Mouse (Mus musculus) stomach, embryonic 15.5 days (tissue): ENCODE measurements around the gene Dpy19l3. TPM values are rescaled to one million over a fixed set of nuclear protein-coding genes. Genes with fewer than 3 reads are reported as not detected.
A peak's percentile ranks its signal among the peaks of the same experiment; 100 is the strongest.

Source experiments
- ATAC-seq: fragments of 200-750 bp; cut with Nextera tagmentation; 2 replicates; pipeline ENCODE4 v1.8.0; 2017; ENCODE audit warnings: low read depth, moderate number of reproducible peaks, moderate TSS enrichment; ENCODE audit not compliant: insufficient read depth, low FRiP score
- H3K27ac ChIP-seq: fragments of 300-500 bp; sonication (generic); 2 replicates; pipeline ENCODE4 v1.5.1; 2015; ENCODE audit warnings: mild to moderate bottlenecking, inconsistent platforms
- H3K27me3 ChIP-seq: fragments of 300-500 bp; sonication (generic); replicated peaks from 2 replicates; pipeline ENCODE4 v1.6.1; 2015; ENCODE audit warnings: inconsistent platforms
- H3K36me3 ChIP-seq: fragments of 300-500 bp; sonication (generic); 2 replicates; pipeline ENCODE4 v1.6.1; 2015; ENCODE audit warnings: inconsistent platforms
- H3K4me1 ChIP-seq: fragments of 300-500 bp; sonication (generic); 2 replicates; pipeline ENCODE4 v1.6.1; 2015; ENCODE audit warnings: inconsistent platforms
- H3K4me2 ChIP-seq: fragments of 300-500 bp; sonication (generic); 2 replicates; pipeline ENCODE4 v1.6.1; 2015; ENCODE audit warnings: mild to moderate bottlenecking, inconsistent platforms
- H3K4me3 ChIP-seq: fragments of 300-500 bp; sonication (generic); replicated peaks from 2 replicates; pipeline ENCODE4 v1.5.1; 2015; ENCODE audit warnings: inconsistent platforms
- H3K9ac ChIP-seq: fragments of 300-500 bp; sonication (generic); 2 replicates; pipeline ENCODE4 v1.6.1; 2015; ENCODE audit warnings: inconsistent platforms
- H3K9me3 ChIP-seq: fragments of 300-500 bp; sonication (generic); 2 replicates; pipeline ENCODE4 v1.6.1; 2016; ENCODE audit warnings: inconsistent platforms
- WGBS: fragments of 180-500 bp; shearing (Covaris S2); methylation state at CpG from one replicate; pipeline ENCODE4 v1.1.7; 2015; 5-methylcytosine and 5-hydroxymethylcytosine counted together
- polyA plus RNA-seq: library from polyadenylated mRNA; unstranded; fragments of >200 nt; fragmentation: Nextera tagmentation; extraction: Ambion mirVana; gene quantifications from 2 replicates; pipeline ENCODE4 v1.2.1, GENCODE M21; 2015

Dpy19l3 gene
- polyA plus RNA-seq, 1 experiment from 2014 or later: 21.1 TPM

- Histone ChIP-seq H3K9ac (no peak overlapping the region), H3K36me3 (no peaks in the 10 kb centered on the region), H3K9me3 (no peaks in the 10 kb centered on the region), H3K4me3 (no peak overlapping the region), H3K27ac (no peak overlapping the region), H3K4me1 (0 out of 2 replicates have a peak, but pooled peaks cover 3% of the 10 kb centered on the region), H3K27me3 (no peaks in the 10 kb centered on the region), H3K4me2 (peak overlapping the region; percentile 26; the same call in 1 of the 2 replicates)
- no peak for ATAC-seq
- WGBS: 60% methylated on average over 11 of the region's 11 CpGs
Measured at GRCm38 (mm10) chr7:35686216-35686615, 68.0 kb downstream of the Dpy19l3 start.

- no peak overlapping the region for H3K9ac ChIP-seq
- 0 out of 2 replicates have a peak, but pooled peaks cover 3% of the 10 kb centered on the region for H3K4me1 ChIP-seq
- ATAC-seq: no peak
- H3K27ac ChIP-seq: no peak overlapping the region
- no peak overlapping the region for H3K4me2 ChIP-seq
- H3K36me3 ChIP-seq: no peaks in the 10 kb centered on the region
- no peaks in the 10 kb centered on the region for H3K9me3 ChIP-seq
- 86% methylated on average over 6 of the region's 6 CpGs for WGBS
- no peak overlapping the region for H3K4me3 ChIP-seq
- no peaks in the 10 kb centered on the region for H3K27me3 ChIP-seq
Measured at GRCm38 (mm10) chr7:35683409-35684122, 70.7 kb downstream of the Dpy19l3 start.

- H3K27me3 ChIP-seq: no peaks in the 10 kb centered on the region
- no peak overlapping the region for H3K27ac ChIP-seq
- H3K4me2 ChIP-seq: no peak overlapping the region
- no peaks in the 10 kb centered on the region for H3K36me3 ChIP-seq
- 76% methylated on average over 3 of the region's 3 CpGs for WGBS
- 0 out of 2 replicates have a peak, but pooled peaks cover 3% of the 10 kb centered on the region for H3K4me1 ChIP-seq
- H3K4me3 ChIP-seq: no peak overlapping the region
- H3K9me3 ChIP-seq: no peaks in the 10 kb centered on the region
- H3K9ac ChIP-seq: no peak overlapping the region
- ATAC-seq: no peak
Measured at GRCm38 (mm10) chr7:35681559-35681958, 72.7 kb downstream of the Dpy19l3 start.

GRCm38 (mm10) chr7:35678976-35679375, 75.3 kb downstream of the Dpy19l3 start:
- H3K9me3 ChIP-seq: no peaks in the 10 kb centered on the region
- H3K36me3 ChIP-seq: no peaks in the 10 kb centered on the region
- WGBS: 63% methylated on average over 4 of the region's 4 CpGs
- no peak overlapping the region for H3K9ac ChIP-seq
- H3K4me1 ChIP-seq: no peaks in the 10 kb centered on the region
- no peak overlapping the region for H3K4me2 ChIP-seq
- ATAC-seq: no peak
- H3K27me3 ChIP-seq: no peaks in the 10 kb centered on the region
- no peak overlapping the region for H3K4me3 ChIP-seq
- no peak overlapping the region for H3K27ac ChIP-seq

GRCm38 (mm10) chr7:35668066-35669041, 85.9 kb downstream of the Dpy19l3 start:
- Histone ChIP-seq H3K27me3 (no peaks in the 10 kb centered on the region), H3K4me2 (no peak overlapping the region), H3K4me3 (no peak overlapping the region), H3K9ac (no peak overlapping the region), H3K27ac (no peak overlapping the region), H3K9me3 (no peaks in the 10 kb centered on the region), H3K4me1 (no peaks in the 10 kb centered on the region), H3K36me3 (no peaks in the 10 kb centered on the region)
- 63% methylated on average over 18 of the region's 18 CpGs for WGBS
- no peak for ATAC-seq

- no peak for ATAC-seq
- H3K4me1 ChIP-seq: no peaks in the 10 kb centered on the region
- H3K9ac ChIP-seq: no peak overlapping the region
- no peak overlapping the region for H3K4me2 ChIP-seq
- no peak overlapping the region for H3K4me3 ChIP-seq
- no peaks in the 10 kb centered on the region for H3K36me3 ChIP-seq
- H3K9me3 ChIP-seq: no peaks in the 10 kb centered on the region
- WGBS: 69% methylated on average over 16 of the region's 16 CpGs
- H3K27me3 ChIP-seq: no peaks in the 10 kb centered on the region
- no peak overlapping the region for H3K27ac ChIP-seq
Measured at GRCm38 (mm10) chr7:35663790-35664376, 90.4 kb downstream of the Dpy19l3 start.

- Histone ChIP-seq H3K4me2 (no peak overlapping the region), H3K36me3 (no peaks in the 10 kb centered on the region), H3K27ac (no peak overlapping the region), H3K4me1 (no peaks in the 10 kb centered on the region), H3K27me3 (no peaks in the 10 kb centered on the region), H3K4me3 (no peak overlapping the region), H3K9me3 (no peaks in the 10 kb centered on the region), H3K9ac (no peak overlapping the region)
- ATAC-seq: no peak
- WGBS: 56% methylated on average over 3 of the region's 3 CpGs
Measured at GRCm38 (mm10) chr7:35659173-35659572, 95.1 kb downstream of the Dpy19l3 start.

- H3K27ac ChIP-seq: no peak overlapping the region
- H3K4me2 ChIP-seq: no peak overlapping the region
- H3K36me3 ChIP-seq: no peaks in the 10 kb centered on the region
- no peaks in the 10 kb centered on the region for H3K4me1 ChIP-seq
- H3K9me3 ChIP-seq: no peaks in the 10 kb centered on the region
- 62% methylated on average over 6 of the region's 6 CpGs for WGBS
- H3K9ac ChIP-seq: no peak overlapping the region
- no peak overlapping the region for H3K4me3 ChIP-seq
- no peaks in the 10 kb centered on the region for H3K27me3 ChIP-seq
- ATAC-seq: no peak
Measured at GRCm38 (mm10) chr7:35657829-35658228, 96.4 kb downstream of the Dpy19l3 start.

GRCm38 (mm10) chr7:35651583-35652270, 102.5 kb downstream of the Dpy19l3 start:
- Histone ChIP-seq H3K9me3 (no peaks in the 10 kb centered on the region), H3K9ac (no peak overlapping the region), H3K4me1 (no peaks in the 10 kb centered on the region), H3K4me3 (no peak overlapping the region), H3K4me2 (no peak overlapping the region), H3K27ac (no peak overlapping the region), H3K36me3 (no peaks in the 10 kb centered on the region), H3K27me3 (no peaks in the 10 kb centered on the region)
- ATAC-seq: no peak
- WGBS: 79% methylated on average over 10 of the region's 10 CpGs

GRCm38 (mm10) chr7:35650716-35651410, 103.4 kb downstream of the Dpy19l3 start:
- 72% methylated on average over 11 of the region's 11 CpGs for WGBS
- H3K9me3 ChIP-seq: no peaks in the 10 kb centered on the region
- no peaks in the 10 kb centered on the region for H3K27me3 ChIP-seq
- no peak overlapping the region for H3K4me2 ChIP-seq
- no peak overlapping the region for H3K4me3 ChIP-seq
- ATAC-seq: no peak
- no peak overlapping the region for H3K9ac ChIP-seq
- no peak overlapping the region for H3K27ac ChIP-seq
- H3K4me1 ChIP-seq: no peaks in the 10 kb centered on the region
- H3K36me3 ChIP-seq: no peaks in the 10 kb centered on the region

- 51% methylated on average over 3 of the region's 3 CpGs for WGBS
- no peaks in the 10 kb centered on the region for H3K27me3 ChIP-seq
- H3K36me3 ChIP-seq: peaks cover 5% of the 10 kb centered on the region; the same call in 1 of the 2 replicates
- no peaks in the 10 kb centered on the region for H3K4me1 ChIP-seq
- no peaks in the 10 kb centered on the region for H3K9me3 ChIP-seq
- H3K27ac ChIP-seq: no peak overlapping the region
- H3K9ac ChIP-seq: no peak overlapping the region
- H3K4me3 ChIP-seq: no peak overlapping the region
- H3K4me2 ChIP-seq: no peak overlapping the region
- peak; percentile 27; the same call in 1 of the 2 replicates for ATAC-seq
Measured at GRCm38 (mm10) chr7:35649071-35649470, 105.2 kb downstream of the Dpy19l3 start.
